In genomic region chr1:134058870-134059269, GRCm38 (mm10) we compare ENCODE assay signal across 13 mouse cellular contexts. TPM values are rescaled to one million over a fixed set of nuclear protein-coding genes. Genes with fewer than 3 reads are reported as not detected.
DNase-seq lines count a peak whose midpoint lies in the region; ATAC-seq lines count a peak whose summit lies in the region.
"Had no signal": no experiment of that assay in that cellular context is flagged by ENCODE, and none has a peak within 500 bp of the region (broad histone marks: within the 10 kb centered on the region; RNA-seq: fewer than 3 reads in every experiment).

No protein-coding gene starts in this region.

- no peak overlapping the region for H3K4me3 ChIP-seq in embryonic facial prominence, embryonic 14.5 days (ENCODE audit: low read depth, low read length)
- no peak overlapping the region for H3K4me3 ChIP-seq in embryonic facial prominence, embryonic 10.5 days
- no peak overlapping the region for H3K4me3 ChIP-seq in midbrain, embryonic 12.5 days
- H3K4me3 ChIP-seq in midbrain, embryonic 13.5 days (replicated peaks): no peak overlapping the region
- no peak overlapping the region for H3K4me3 ChIP-seq in stomach, embryonic 16.5 days (replicated peaks; ENCODE audit: low read length)
- H3K4me3 ChIP-seq: erythroblast, embryonic 14.5 days had no signal

- no peak for ATAC-seq in embryonic facial prominence, embryonic 14.5 days (ENCODE audit: low read depth)
- ATAC-seq in midbrain, embryonic 12.5 days (ENCODE audit: low FRiP score, low read depth): no peak
- no peak for ATAC-seq in midbrain, embryonic 13.5 days
- ATAC-seq in stomach, embryonic 16.5 days (ENCODE audit: insufficient read depth, low FRiP score): no peak
- no peak for ATAC-seq in megakaryocyte, adult 5-6 weeks (ENCODE audit: poor library complexity, severe bottlenecking)

- H3K9ac ChIP-seq in embryonic facial prominence, embryonic 14.5 days (ENCODE audit: low read depth, low read length): no peak overlapping the region
- no peak overlapping the region for H3K9ac ChIP-seq in midbrain, embryonic 12.5 days (replicated peaks)
- no peak overlapping the region for H3K9ac ChIP-seq in midbrain, embryonic 13.5 days (replicated peaks)
- no peak overlapping the region for H3K9ac ChIP-seq in stomach, embryonic 16.5 days (ENCODE audit: low read length)

- no peak overlapping the region for H3K4me2 ChIP-seq in embryonic facial prominence, embryonic 14.5 days (ENCODE audit: low read depth, low read length)
- H3K4me2 ChIP-seq in midbrain, embryonic 12.5 days (replicated peaks): no peak overlapping the region
- H3K4me2 ChIP-seq in midbrain, embryonic 13.5 days (replicated peaks): no peak overlapping the region
- no peak overlapping the region for H3K4me2 ChIP-seq in stomach, embryonic 16.5 days (ENCODE audit: low read depth, low read length)

- H3K27ac ChIP-seq in embryonic facial prominence, embryonic 14.5 days (replicated peaks; ENCODE audit: low read depth, low read length): peak overlapping the region; percentile 24; the same call in 1 of the 2 replicates
- no peak overlapping the region; the same call in 1 of the 2 replicates for H3K27ac ChIP-seq in embryonic facial prominence, embryonic 10.5 days (replicated peaks)
- H3K27ac ChIP-seq in midbrain, embryonic 12.5 days (replicated peaks): peak overlapping the region; percentile 40; the same call in 1 of the 2 replicates
- H3K27ac ChIP-seq in midbrain, embryonic 13.5 days: no peak overlapping the region
- H3K27ac ChIP-seq in stomach, embryonic 16.5 days (ENCODE audit: low read length): peak overlapping the region; percentile 60; the same call in 1 of the 2 replicates

- H3K36me3 ChIP-seq in embryonic facial prominence, embryonic 14.5 days (ENCODE audit: control insufficient read depth, insufficient read depth, low read length): no peaks in the 10 kb centered on the region
- no peaks in the 10 kb centered on the region for H3K36me3 ChIP-seq in embryonic facial prominence, embryonic 10.5 days (replicated peaks)
- H3K36me3 ChIP-seq in midbrain, embryonic 12.5 days: no peaks in the 10 kb centered on the region
- H3K36me3 ChIP-seq in midbrain, embryonic 13.5 days: no peaks in the 10 kb centered on the region
- H3K36me3 ChIP-seq in stomach, embryonic 16.5 days (ENCODE audit: control insufficient read depth, insufficient read depth, low read length): no peaks in the 10 kb centered on the region

- peak; percentile 70 for DNase-seq in embryonic facial prominence, embryonic 14.5 days (ENCODE audit: low spot score)
- no peak for DNase-seq in embryonic facial prominence, embryonic 10.5 days (ENCODE audit: low spot score)
- DNase-seq in kidney, postnatal 14 days: peak; percentile 61
- no peak for DNase-seq in kidney, adult 9 months
- DNase-seq: heart, postnatal 4 days; right cerebral cortex, postnatal 25 days had no signal

- no peaks in the 10 kb centered on the region for H3K27me3 ChIP-seq in embryonic facial prominence, embryonic 14.5 days (replicated peaks; ENCODE audit: control insufficient read depth, insufficient read depth, low read length)
- H3K27me3 ChIP-seq in embryonic facial prominence, embryonic 10.5 days (replicated peaks; ENCODE audit: low read depth, poor library complexity, severe bottlenecking): peaks cover 11% of the 10 kb centered on the region; the same call in 1 of the 2 replicates
- H3K27me3 ChIP-seq in midbrain, embryonic 12.5 days: no peaks in the 10 kb centered on the region
- H3K27me3 ChIP-seq in midbrain, embryonic 13.5 days: no peaks in the 10 kb centered on the region
- no peaks in the 10 kb centered on the region for H3K27me3 ChIP-seq in stomach, embryonic 16.5 days (ENCODE audit: control insufficient read depth, insufficient read depth, low read length)

- H3K4me1 ChIP-seq in embryonic facial prominence, embryonic 14.5 days (ENCODE audit: control insufficient read depth, insufficient read depth, low read length): peaks cover 40% of the 10 kb centered on the region
- peaks cover 55% of the 10 kb centered on the region for H3K4me1 ChIP-seq in embryonic facial prominence, embryonic 10.5 days
- peaks cover 40% of the 10 kb centered on the region for H3K4me1 ChIP-seq in midbrain, embryonic 12.5 days
- peaks cover 54% of the 10 kb centered on the region for H3K4me1 ChIP-seq in midbrain, embryonic 13.5 days (replicated peaks)
- H3K4me1 ChIP-seq in stomach, embryonic 16.5 days (ENCODE audit: control insufficient read depth, insufficient read depth, low read length): peaks cover 50% of the 10 kb centered on the region

- no peaks in the 10 kb centered on the region for H3K9me3 ChIP-seq in embryonic facial prominence, embryonic 14.5 days (ENCODE audit: control insufficient read depth, low read length)
- no peaks in the 10 kb centered on the region for H3K9me3 ChIP-seq in embryonic facial prominence, embryonic 10.5 days
- H3K9me3 ChIP-seq in midbrain, embryonic 12.5 days: no peaks in the 10 kb centered on the region
- H3K9me3 ChIP-seq in midbrain, embryonic 13.5 days: no peaks in the 10 kb centered on the region
- no peaks in the 10 kb centered on the region for H3K9me3 ChIP-seq in stomach, embryonic 16.5 days (replicated peaks; ENCODE audit: control insufficient read depth, low read length)

- 60% methylated on average over 6 of the region's 6 CpGs for WGBS in embryonic facial prominence, embryonic 14.5 days
- WGBS in embryonic facial prominence, embryonic 10.5 days: 75% methylated on average over 6 of the region's 6 CpGs
- 73% methylated on average over 6 of the region's 6 CpGs for WGBS in midbrain, embryonic 12.5 days
- WGBS in midbrain, embryonic 13.5 days: 67% methylated on average over 6 of the region's 6 CpGs
- 52% methylated on average over 6 of the region's 6 CpGs for WGBS in stomach, embryonic 16.5 days

RNA-seq across cellular contexts. Expression of gene Btg2, which starts 20.1 kb away (rescaled TPM):
- 37.9 and 41.3 TPM in 2 replicates for polyA plus RNA-seq in embryonic facial prominence, embryonic 14.5 days (2014; fragmentation: Nextera tagmentation; extraction: Ambion mirVana)
- polyA plus RNA-seq in embryonic facial prominence, embryonic 10.5 days (2016; fragmentation: Nextera tagmentation; extraction: Ambion mirVana): 32.5 and 40.4 TPM in 2 replicates
- 162 and 172 TPM in 2 replicates for polyA plus RNA-seq in midbrain, embryonic 12.5 days (2016; fragmentation: Nextera tagmentation; extraction: Ambion mirVana)
- 109 and 110 TPM in 2 replicates for polyA plus RNA-seq in midbrain, embryonic 13.5 days (2015; fragmentation: Nextera tagmentation; extraction: Ambion mirVana)
- 98.5 and 110 TPM in 2 replicates for polyA plus RNA-seq in stomach, embryonic 16.5 days (2015; fragmentation: Nextera tagmentation; extraction: Ambion mirVana)
- 68.9 and 87.3 TPM in 2 replicates for total RNA-seq in megakaryocyte, adult 5-6 weeks (2015)
- total RNA-seq in megakaryocyte, adult 5-6 weeks (2017): 175 and 189 TPM in 2 replicates

RNA-seq across cellular contexts. Expression of gene Fmod, which starts 21.8 kb away (rescaled TPM):
- 40.8 and 44.2 TPM in 2 replicates for polyA plus RNA-seq in embryonic facial prominence, embryonic 14.5 days (2014; fragmentation: Nextera tagmentation; extraction: Ambion mirVana)
- 2.0 and 2.2 TPM in 2 replicates for polyA plus RNA-seq in embryonic facial prominence, embryonic 10.5 days (2016; fragmentation: Nextera tagmentation; extraction: Ambion mirVana)
- 10.9 and 15.0 TPM in 2 replicates for polyA plus RNA-seq in midbrain, embryonic 12.5 days (2016; fragmentation: Nextera tagmentation; extraction: Ambion mirVana)
- 5.5 and 5.7 TPM in 2 replicates for polyA plus RNA-seq in midbrain, embryonic 13.5 days (2015; fragmentation: Nextera tagmentation; extraction: Ambion mirVana)
- polyA plus RNA-seq in stomach, embryonic 16.5 days (2015; fragmentation: Nextera tagmentation; extraction: Ambion mirVana): 12.3 and 13.1 TPM in 2 replicates
- total RNA-seq in megakaryocyte, adult 5-6 weeks (2015): not detected in 2 replicates
- not detected in 2 replicates for total RNA-seq in megakaryocyte, adult 5-6 weeks (2017)
- total RNA-seq: common myeloid progenitor, adult 5-6 weeks; MEL had no signal
- polyA plus RNA-seq: erythroblast, embryonic 14.5 days had no signal

RNA-seq across cellular contexts. Expression of gene Chit1, which starts 52.2 kb away (rescaled TPM):
- 0.18 and 0.43 TPM in 2 replicates for polyA plus RNA-seq in embryonic facial prominence, embryonic 14.5 days (2014; fragmentation: Nextera tagmentation; extraction: Ambion mirVana)
- 0.09 TPM in 1 of 2 replicates, not detected in the other for polyA plus RNA-seq in embryonic facial prominence, embryonic 10.5 days (2016; fragmentation: Nextera tagmentation; extraction: Ambion mirVana)
- polyA plus RNA-seq in midbrain, embryonic 12.5 days (2016; fragmentation: Nextera tagmentation; extraction: Ambion mirVana): not detected in 2 replicates
- polyA plus RNA-seq in midbrain, embryonic 13.5 days (2015; fragmentation: Nextera tagmentation; extraction: Ambion mirVana): 0.09 and 0.27 TPM in 2 replicates
- 4.8 and 8.4 TPM in 2 replicates for polyA plus RNA-seq in stomach, embryonic 16.5 days (2015; fragmentation: Nextera tagmentation; extraction: Ambion mirVana)
- total RNA-seq in megakaryocyte, adult 5-6 weeks (2015): 0.16 and 0.83 TPM in 2 replicates
- total RNA-seq in megakaryocyte, adult 5-6 weeks (2017): 0.07 TPM in 1 of 2 replicates, not detected in the other
- total RNA-seq: heart, postnatal 4 days; MEL had no signal
- polyA plus RNA-seq: erythroblast, embryonic 14.5 days had no signal

Comparison
In these comparisons a context has a peak if more than half of its experiments do, and no peak if none do; other contexts are left out.
1. DNase-seq: peak in embryonic facial prominence, embryonic 14.5 days (single experiment) and kidney, postnatal 14 days (single experiment); none in embryonic facial prominence, embryonic 10.5 days (single experiment) and kidney, adult 9 months (single experiment).
2. H3K27ac ChIP-seq: peak in embryonic facial prominence, embryonic 14.5 days (single experiment), midbrain, embryonic 12.5 days (single experiment) and stomach, embryonic 16.5 days (single experiment); none in embryonic facial prominence, embryonic 10.5 days (single experiment) and midbrain, embryonic 13.5 days (single experiment).